Mouse (Mus musculus) heart, adult 11 months (tissue): ENCODE measurements at regions not wholly inside any gene's neighbourhood (a gene's known extent, or its start where the extent isn't known, plus 50 kb on each side); places are given as distances from the start of the nearest gene placed in this dataset.

Experiments
- DNase-seq: peaks from one replicate; pipeline ENCODE4 v3.0.0; 2022

DNA sequence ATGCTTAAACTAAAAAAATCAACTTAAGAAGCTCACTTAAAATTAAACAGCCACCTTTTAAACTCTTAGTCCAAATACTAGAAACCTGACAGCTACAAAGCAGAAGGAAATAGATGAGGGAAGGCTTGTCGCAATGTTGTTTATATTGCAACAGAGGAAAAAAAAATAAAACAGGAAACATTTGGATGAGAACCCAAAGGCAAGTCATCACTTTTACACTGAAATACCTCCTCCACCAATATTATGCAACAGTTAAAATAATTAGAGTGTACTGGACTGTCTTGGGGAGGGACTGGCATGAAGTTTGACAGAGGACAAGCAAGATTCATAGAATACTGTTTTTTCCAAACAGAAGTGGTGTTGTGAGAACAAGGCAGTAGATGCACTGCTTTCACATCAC lies 263.6 kb upstream of the Slc30a5 start:
- no peak for DNase-seq

DNA sequence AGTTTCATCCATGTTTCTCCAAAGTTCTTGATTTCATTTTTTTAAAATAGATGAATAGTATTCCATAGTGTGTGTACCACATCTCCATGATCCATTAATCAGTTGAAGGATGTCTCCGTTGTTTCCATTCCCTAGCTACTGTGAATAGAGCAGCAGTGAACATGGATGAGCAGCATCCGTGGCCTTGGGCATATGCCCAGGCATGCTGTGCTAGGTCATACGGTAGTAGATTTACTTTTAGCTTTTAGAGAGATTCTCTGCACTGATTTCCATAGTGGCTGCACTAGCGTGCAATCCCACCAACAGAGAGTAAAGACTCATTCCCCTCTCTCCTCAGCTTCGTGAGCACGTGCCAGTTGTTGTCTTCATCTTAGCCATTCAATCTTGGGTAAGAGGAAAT lies 263.0 kb upstream of the Slc30a5 start:
- DNase-seq: no peak

DNA sequence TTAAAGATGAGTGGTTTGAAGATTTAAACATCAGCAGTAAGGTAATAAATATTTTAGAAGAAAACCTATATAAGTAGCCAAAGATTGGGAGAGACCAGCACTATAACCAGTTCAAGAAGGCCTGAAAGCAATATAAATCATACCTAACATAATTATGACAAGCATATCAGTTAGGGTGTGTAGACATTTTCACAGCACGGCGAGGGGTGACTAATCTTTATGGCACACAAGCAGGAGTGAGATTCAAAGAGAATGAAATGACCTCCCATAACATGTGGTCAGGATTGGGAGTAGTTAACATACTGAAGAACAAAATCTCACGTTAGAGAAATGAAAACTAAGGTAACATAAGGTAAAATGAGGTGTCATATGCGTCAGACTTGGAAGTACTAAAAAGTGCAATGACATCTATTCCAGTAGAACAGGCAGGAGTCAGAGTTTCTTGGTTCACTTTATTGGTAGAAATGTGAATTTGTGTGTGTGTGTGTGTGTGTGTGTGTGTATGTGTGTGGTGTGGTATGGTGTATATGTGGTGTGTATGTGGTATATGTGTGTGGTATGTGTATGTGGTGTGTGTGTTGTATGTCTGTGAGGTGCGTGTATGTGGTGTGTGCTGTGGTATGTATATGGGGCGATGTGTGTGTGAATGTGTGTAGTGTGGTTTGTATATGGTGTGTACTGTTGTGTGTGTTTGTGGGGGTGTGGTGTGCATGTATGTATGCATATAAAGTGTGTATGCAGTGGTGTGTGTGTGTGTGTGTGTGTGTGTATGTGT lies 262.0 kb upstream of the Slc30a5 start:
- DNase-seq: no peak

DNA sequence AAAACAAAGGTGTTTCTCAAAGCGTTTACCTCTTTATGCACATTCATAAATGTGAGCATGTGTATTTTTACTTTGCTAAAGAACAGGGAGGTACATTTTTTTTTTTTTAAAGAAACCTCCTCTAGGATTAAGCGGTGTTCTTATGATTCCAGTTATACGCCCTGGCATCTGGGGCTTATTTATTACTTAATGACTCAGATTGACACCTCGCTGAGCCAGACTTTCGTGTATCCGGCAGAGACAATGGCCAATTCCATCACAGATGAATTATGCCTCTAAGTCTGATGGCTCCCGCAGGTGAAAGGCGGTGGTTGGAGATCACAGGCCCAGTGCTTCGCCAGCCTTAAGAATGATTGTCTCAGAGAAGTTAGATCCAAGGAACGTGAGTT lies 259.5 kb upstream of the Slc30a5 start:
- DNase-seq: no peak

DNA sequence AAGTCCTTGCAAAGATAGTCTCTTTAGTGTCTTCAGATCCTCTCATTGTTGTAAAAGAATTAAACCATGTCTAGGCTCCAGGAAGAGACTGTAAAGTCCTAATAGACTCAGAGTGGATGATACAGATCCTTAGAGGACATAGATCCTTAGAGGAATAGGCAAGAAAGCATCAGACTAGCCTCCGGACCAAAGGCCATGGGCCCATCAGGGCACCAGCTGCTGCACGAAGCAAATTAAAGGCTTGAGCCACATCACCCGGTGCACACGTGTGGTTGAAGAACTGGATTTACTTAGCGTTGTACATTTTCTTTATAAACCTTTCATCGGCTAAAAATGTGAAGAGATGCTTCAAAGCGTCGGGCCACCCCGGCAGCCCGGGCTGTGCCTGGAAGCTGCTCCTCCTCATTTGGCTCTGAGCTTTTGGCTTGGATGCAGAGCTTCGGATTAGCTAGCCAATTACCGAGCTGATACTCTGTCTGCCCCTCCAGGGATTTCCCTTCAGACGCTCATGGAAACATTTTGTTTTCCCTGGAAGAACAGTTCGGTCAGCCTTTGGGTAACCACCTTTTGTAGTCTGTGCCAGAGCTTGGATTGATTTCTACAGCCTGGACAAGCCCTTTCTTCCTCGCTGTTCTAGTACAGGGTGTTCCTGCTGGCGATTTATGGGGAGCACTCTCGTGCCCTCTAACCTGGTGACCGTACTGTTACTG lies 259.0 kb upstream of the Slc30a5 start:
- peak; percentile 98 for DNase-seq

DNA sequence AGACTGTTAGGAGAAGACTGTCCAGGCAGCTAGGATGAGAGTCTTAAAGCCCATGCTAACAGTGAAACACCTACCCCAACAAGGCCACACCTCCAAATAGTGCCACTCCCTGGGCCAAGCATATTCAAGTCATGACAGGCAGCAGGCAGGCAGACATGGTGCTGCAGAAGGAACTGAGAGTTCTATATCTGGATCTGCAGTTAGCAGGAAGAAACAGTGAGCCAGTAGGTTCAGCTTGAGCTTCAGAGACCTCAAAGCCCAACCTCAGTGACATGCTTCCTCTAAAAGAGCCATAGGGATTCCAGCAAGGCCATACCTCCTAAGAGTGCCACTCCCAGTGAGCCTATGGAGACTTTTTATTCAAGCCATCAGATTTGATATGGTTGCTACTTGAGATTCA lies 252.0 kb upstream of the Slc30a5 start:
- DNase-seq: peak; percentile 56

DNA sequence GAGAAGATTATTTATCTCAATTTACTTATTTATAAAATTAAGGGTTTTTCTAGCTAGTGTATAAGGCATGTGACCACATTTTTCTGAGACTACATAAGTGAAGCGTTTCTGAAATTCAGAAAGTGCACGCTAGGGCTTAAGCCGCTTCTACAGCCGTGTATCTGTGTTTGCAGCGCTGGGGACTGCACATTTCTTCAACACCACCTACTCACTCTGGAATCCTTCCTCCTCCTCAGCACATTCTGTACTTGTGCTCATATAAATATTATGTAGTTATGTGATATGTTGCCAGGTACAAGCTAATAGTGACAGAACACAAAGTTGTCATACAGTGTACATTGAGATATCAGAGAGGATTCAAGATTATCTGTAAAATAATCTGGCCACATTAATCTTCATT lies 251.0 kb upstream of the Slc30a5 start:
- no peak for DNase-seq

DNA sequence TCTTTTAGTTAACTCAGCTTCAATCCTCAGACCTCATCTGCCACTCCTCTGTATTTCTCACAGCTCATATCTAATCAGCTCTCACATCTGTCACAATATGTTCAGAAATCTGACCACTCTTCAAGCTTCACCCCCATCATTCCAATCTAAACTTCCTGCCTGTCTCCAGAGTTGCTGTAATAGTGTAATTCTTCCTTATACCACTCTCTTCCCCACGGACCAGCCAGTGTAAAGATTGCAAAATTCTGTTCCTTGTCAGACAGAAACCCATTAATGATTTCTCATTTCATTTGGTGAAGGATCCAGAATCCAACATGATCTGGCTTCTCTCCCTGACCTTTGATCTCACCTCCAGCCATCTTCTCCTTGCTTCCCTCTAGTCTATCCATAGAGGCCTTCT lies 250.2 kb upstream of the Slc30a5 start:
- DNase-seq: peak; percentile 56

DNA sequence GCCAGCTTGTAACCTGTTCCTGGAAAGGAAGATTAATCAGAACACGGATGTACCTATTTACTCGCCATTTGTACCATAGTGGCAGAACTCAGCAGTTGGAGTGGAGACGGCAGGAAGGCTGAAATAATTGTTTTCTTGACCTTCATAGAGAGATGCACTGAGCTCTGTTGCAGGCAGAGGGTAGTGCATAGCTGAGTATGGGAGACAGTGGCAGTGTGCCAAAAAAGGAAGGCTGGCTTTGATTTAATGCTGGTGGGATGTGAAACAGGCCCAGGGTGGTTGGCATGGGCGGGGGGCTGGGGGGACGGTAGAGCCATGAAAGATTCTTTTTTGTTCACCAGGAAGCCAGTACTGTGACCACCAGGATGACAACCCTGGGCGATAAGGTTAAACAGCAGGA lies 235.3 kb upstream of the Slc30a5 start:
- DNase-seq: peak; percentile 27

DNA sequence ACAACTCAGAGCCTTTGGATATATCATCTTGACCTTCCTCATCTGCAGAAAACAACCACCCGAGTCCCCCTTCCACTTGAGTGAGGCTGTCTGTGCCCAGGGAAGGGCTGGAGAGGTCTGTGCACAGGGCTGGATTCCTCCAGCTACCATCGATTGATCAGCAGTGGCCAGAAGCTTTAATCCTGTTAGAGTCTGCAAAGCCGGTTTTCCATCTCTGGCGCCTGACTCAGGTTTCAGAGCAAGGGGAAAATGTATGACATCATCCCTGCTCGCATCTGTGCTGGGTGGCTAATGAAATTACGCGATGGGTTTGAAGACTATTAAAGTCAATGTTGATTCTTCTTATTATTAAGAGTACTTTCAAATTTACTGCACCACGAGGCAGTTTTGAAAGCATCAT lies 229.4 kb upstream of the Slc30a5 start:
- peak; percentile 54 for DNase-seq

DNA sequence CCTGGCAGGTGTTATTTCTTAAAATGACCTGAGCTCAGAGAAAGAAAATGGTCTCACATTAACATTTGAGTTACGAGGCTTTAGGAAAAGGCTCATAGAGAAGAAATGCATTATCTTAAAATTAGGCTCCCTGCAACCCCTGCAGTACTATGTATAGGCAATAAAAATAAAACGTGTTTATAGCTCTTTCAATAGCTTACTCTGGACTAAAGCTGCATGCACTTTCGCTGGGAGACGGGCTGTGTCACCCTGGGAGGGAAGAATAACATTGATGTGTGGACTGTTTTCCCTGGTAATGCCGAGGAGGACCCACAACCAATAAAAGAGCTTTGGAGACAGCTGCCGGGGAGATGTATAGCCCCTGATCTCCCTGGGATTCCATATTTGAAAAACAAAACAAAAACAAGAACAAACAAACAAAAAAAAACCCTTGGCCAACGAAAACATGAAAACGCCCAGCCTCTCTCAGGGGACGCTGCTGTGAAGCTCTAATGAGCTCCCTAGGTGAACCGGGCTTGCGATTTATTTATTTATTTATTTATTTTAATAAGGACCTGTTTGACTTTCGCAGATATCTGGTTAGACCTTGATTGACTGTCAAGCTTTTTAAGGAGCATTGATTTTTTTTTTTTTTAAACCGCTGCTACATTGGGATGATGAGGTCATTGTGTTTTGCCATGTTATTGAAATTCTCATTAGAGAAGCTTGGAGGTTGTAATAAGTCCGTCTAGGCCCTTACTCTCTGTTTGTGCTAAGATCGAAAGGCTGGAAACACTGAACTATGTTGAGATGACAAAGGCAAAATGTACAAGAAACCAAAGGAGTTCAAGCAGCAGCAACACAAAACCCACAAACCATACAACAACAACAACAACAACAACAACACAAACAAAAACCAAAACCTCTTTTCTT lies 228.3 kb upstream of the Slc30a5 start:
- DNase-seq: peak; percentile 22

DNA sequence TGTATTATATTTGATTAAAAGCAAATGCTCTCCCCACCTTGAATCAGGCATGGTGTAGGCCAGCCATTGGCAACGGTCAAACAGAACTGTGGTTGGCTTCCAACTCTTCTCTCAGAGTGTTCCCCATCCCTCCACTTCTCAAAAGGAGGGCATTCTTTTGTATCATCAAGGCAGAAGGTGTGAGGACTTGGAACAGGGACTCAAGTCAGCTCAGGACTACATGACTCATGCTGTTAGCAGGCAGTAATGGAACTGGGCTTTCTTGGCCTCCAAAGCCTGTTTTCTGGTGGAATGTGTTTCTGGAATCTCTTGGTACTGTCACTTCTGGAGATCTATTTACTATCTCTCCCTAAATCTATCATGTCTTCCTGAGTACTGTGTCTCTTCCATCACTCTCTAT lies 216.3 kb upstream of the Slc30a5 start:
- no peak for DNase-seq

DNA sequence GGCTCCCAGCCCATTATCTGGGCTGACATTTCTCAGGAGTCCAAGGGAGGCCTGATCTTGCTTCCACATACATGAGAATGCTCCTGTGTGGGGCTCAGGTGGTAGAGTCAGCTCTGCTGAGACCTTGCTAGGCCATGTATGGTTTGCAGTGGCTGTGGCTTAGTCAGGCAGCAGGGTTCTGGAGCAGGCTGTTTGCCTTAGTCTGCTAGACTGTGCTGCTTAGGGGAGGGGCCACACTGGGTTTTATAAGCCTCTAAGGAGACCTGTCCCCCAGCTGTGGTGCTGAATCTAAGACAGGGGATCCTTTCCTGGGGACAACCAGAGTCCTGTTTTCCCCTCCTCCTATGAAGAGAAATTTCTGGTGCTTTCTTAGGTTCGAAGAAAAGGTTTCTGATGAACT lies 199.4 kb upstream of the Slc30a5 start:
- DNase-seq: no peak

DNA sequence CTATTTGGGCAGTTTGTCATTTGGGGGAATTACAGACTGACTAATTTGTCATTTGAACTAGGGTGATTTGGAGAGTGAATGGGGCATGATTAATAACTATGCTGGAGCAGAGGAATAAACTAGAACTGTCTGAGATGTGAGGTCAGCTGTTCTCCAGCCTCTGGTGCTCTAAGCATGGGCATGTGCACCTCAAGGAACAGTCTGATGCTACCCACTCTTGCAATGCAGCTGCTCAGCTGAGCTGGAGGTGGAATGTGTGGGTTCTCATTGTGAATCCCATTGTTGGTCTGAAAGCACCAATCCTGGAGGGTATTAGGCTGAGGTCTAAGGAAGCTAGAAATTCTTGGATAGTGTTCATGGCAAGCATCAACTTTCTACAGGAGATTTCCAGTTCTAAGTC lies 192.8 kb upstream of the Slc30a5 start:
- DNase-seq: no peak

DNA sequence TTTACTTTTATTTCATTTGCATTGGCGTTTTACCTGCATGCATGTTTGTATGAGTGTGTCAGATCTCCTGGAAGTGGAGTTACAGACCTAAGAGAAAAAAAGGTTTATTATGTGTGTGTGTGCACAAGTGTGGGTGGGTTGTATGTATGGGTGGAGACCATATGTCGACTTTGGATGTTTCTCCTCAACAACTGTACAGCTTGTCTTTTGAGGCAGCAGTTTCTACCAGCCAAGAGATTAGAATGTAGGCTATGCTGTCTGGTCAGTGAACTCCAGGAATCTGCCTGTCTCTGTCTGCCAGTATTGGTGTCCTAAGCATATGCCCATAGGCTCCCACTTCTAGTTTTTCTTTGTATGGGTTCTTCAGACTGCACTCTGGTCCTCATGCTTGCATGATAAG lies 192.3 kb upstream of the Slc30a5 start:
- peak; percentile 14 for DNase-seq

DNA sequence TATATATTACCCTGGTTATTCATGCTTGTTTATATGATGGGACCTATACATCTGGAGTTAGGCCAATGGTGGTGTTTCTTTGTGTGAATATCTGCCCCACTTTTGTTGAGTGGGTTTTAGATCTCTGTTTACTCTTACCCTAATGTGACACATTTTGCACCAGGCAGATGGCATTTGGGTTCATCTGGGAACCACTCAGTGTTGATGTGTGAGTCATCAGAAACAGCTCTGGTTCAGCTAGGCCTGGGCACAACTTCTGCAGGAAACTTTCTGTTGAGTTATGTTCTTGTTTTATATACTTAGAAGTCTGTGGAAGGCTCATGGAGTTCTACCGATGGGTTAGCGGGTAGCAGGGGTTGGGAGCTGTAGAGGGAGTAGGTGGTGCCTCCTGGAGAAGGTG lies 191.7 kb upstream of the Slc30a5 start:
- DNase-seq: peak; percentile 79

DNA sequence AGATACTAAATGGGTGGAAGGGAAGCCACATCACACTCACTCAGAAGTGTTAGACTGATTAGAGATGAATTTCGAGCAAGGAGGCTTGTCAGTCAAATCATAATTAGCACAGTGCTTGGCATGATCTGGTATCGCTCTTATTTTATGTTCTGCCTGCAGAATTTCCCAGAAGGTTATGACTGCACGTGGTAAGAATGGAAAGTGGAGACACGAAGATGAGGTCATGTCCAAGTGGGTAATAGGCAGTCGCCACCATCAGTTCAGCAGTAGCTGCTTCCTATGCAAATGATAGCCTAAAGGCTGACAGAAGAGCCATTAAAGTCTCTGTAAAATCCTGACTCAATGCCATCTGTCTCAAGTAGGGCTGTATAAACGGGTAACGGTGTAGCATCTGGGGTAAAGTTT lies 186.0 kb upstream of the Slc30a5 start:
- DNase-seq: peak; percentile 48

DNA sequence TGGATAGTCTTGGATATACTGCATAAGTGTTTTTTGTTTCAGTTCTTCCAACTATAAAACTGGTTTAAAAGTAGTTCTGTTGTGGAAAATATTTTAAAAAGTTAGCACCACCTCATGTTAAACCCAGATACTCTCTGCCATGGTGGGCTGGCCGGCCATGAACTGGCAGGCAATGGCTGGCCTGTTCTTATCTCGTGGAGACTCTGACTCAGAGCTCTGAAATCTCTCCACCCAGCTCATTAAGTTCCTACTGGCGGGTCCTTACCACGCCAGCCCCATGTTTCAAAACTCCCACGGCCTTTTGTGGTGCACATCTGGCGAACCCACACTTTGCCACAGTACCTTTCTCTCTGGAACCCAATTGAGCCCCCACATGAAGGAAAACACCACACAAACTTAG lies 183.8 kb upstream of the Slc30a5 start:
- peak; percentile 94 for DNase-seq

DNA sequence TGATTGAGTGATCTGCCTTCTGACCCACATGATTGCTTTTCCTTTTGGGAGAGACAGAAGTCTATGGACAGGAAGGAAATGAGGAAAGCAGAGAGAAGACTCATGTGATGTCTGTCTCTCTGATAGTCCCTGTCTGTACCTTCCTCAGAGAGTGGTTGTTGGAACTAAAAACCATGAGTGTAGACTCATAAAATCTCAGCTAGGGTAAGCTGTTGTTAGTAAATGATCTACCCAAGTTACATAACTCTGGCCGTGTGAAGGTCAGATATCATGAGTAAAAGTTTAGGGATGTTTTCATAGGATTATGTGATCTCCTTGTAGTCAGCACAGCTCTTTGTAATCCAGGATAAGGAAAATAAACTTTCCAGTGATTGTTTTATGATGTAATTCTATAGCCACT lies 183.0 kb upstream of the Slc30a5 start:
- DNase-seq: no peak

DNA sequence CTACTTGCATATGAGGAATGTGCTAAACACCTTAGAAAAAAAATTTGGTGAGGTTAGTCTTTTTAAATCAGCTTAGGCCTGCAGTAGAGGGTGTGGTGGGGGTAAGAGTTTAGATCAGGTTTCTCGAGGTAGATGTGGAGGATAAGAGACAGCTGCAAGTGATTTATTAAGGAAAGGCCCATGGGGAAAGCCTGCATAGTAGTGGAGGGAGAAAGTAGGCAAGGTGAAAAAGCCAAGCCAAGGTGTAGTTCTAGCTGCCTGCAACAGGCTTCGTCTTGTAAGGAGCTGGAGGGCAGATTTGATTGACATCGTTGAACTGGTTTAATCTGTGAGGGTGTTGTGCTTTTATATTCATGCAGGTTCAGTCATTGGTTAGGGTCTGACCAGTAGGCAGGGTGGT lies 182.2 kb upstream of the Slc30a5 start:
- DNase-seq: peak; percentile 55

DNA sequence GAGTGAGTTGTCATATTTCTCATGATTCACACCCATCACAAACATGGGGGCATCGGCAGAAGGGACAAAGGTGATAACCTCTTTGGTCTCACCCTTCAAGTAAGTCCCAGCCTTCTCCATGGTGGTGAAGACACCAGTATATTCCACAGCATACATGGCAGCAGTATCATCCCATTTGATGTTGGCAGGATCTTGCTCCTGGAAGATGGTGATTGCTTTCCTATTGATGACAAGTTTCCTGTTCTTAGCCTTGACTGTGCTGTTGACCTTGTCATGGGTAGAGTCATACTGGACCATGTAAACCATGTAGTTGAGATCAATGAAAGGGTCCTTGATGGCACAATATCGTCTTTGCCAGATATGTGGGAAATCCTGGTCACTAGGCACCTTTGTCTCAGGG lies 180.4 kb upstream of the Slc30a5 start:
- DNase-seq: peak; percentile 66

DNA sequence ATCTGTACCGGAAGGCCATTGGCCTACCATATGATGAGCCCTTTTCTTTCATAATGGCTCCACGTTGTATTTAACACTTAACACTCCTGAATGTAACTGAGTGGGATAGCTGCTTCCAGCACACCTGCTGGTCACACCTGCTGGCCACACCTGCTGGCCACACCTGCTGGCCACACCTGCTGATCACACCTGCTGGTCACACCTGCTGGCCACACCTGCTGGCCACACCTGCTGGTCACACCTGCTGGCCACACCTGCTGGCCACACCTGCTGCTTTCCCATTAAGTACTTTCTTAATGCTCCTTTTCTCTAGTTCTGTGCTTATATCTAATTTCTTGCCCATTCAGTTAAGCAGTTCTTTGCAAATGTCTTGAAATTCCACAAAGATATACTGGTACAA lies 157.4 kb upstream of the Slc30a5 start:
- peak; percentile 39 for DNase-seq

DNA sequence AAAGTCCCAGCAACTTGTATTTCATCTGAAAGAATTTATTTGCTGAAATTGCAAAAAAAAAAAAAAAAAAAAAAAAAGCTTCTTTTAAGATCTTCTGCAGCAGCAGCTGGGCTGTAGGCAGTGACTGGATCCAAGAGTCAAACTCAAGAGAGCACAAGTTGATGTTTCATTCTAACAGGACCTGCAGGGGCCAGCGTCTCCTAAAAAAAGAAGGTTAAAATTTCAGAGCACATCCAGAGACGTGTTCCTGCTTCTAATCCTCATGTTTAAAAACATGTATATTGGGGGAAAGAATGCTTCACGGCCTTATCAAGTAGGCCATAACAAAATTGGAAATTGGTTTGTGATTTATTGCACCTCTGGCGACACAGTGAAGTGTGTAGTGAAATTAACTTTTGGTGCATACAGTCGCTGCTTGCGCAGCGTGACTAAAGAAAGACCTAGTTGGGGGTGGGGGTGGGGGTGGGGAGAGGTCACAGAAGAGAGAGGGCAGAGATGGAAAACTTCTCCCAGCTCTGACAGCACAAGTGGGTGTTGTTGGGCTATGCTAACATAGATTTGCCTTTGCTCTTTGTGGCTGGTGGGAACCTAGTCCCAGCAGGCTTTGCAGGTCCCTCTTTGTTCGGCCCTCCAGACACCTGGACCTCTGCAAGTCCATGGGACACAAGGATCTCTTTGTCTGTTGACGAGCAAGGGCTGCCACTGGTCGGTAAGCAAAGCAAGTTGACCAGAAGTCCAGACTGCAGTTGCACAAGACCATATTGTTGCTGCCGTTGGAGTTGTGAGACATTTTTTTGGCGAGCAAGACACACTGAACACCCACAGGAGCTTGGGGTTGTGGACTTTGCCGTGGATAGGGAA lies 155.7 kb upstream of the Slc30a5 start:
- DNase-seq: peak; percentile 94
